Mouse (Mus musculus) gastrocnemius, adult 8-10 months (tissue): Measurements from ENCODE around the gene Qprt. TPM values are rescaled to one million over a fixed set of nuclear protein-coding genes. Genes with fewer than 3 reads are reported as not detected.

Experiments
- DNase-seq, 2 experiments: peaks; one replicate each; pipeline ENCODE4 v3.0.0; 2022; ENCODE audit warnings: low spot score in 2 of 2
- total RNA-seq, 4 experiments: library from RNA; stranded (reverse); gene quantifications; 2 replicates each; pipeline ENCODE4 v1.2.4; 2022

Gene Qprt
- total RNA-seq, 4 experiments from 2014 or later, result 0.18 to 0.29 (median 0.27) TPM; not detected in 1

- DNase-seq, result no peak
Observed at GRCm38 (mm10) chr7:127066317-127066716, 55.7 kb downstream of the Qprt start.

GRCm38 (mm10) chr7:127065538-127065937, 56.5 kb downstream of the Qprt start:
- no peak for DNase-seq

Other genes starting within 250 kb of the Qprt start
- gene Taok2, start 237.5 kb downstream of the Qprt start, total RNA-seq, result 10 to 100 TPM; 18.6 to 20.9 (median 20.0) TPM
- gene Tmem219, start 199.3 kb downstream of the Qprt start, total RNA-seq, result 10 to 100 TPM in 3 of 4 experiments, 1 to 10 TPM in 1; 9.3 to 13.4 (median 12.0) TPM
- 1 to 10 TPM; 1.2 to 4.0 (median 2.7) TPM for gene Kctd13, start 193.3 kb downstream of the Qprt start, total RNA-seq
- not detected for gene Asphd1, start 172.6 kb downstream of the Qprt start, total RNA-seq
- gene Sez6l2, start 171.7 kb downstream of the Qprt start, total RNA-seq, result 1 to 10 TPM in 1 of 4 experiments, under 1 TPM in 3; 0.19 to 1.1 (median 0.51) TPM
- gene Cdipt, start 146.3 kb downstream of the Qprt start, total RNA-seq, result 10 to 100 TPM; 27.4 to 34.9 (median 33.3) TPM
- gene Cdiptos, start 146.1 kb downstream of the Qprt start, total RNA-seq, result under 1 TPM in 1 of 4 experiments, not detected in 3; 0.24 TPM
- gene Mvp, start 107.6 kb downstream of the Qprt start, total RNA-seq, result 10 to 100 TPM; 26.7 to 48.3 (median 34.8) TPM
- gene Pagr1b, start 105.7 kb downstream of the Qprt start, total RNA-seq, result under 1 TPM in 1 of 4 experiments, not detected in 3; 0.67 TPM
- 10 to 100 TPM in 1 of 4 experiments, 1 to 10 TPM in 3; 1.3 to 17.6 (median 5.2) TPM for gene Pagr1a, start 104.9 kb downstream of the Qprt start, total RNA-seq
- 10 to 100 TPM in 3 of 4 experiments, 1 to 10 TPM in 1; 4.0 to 20.7 (median 14.7) TPM for gene Gm42742, start 101.1 kb downstream of the Qprt start, total RNA-seq
- gene Prrt2, start 101.0 kb downstream of the Qprt start, total RNA-seq, result under 1 TPM in 3 of 4 experiments, not detected in 1; 0.31 to 0.72 (median 0.65) TPM
- gene Maz, start 95.2 kb downstream of the Qprt start, total RNA-seq, result 10 to 100 TPM; 67.1 to 73.4 (median 72.5) TPM
- gene Kif22, start 79.8 kb downstream of the Qprt start, total RNA-seq, result 1 to 10 TPM in 1 of 4 experiments, under 1 TPM in 1, not detected in 2; 0.82 to 1.8 TPM
- gene Zg16, start 34.9 kb downstream of the Qprt start, total RNA-seq, result not detected
- under 1 TPM; 0.12 to 0.74 (median 0.25) TPM for gene AI467606, start 30.9 kb downstream of the Qprt start, total RNA-seq
- gene Spn, start 15.6 kb upstream of the Qprt start, total RNA-seq, result under 1 TPM in 3 of 4 experiments, not detected in 1; 0.07 to 0.13 (median 0.13) TPM
- gene Cd2bp2, start 73.8 kb upstream of the Qprt start, total RNA-seq, result 10 to 100 TPM; 25.2 to 35.0 (median 32.7) TPM
- 10 to 100 TPM; 29.1 to 34.3 (median 32.1) TPM for gene Tbc1d10b, start 86.2 kb upstream of the Qprt start, total RNA-seq
- gene Mylpf, start 86.7 kb upstream of the Qprt start, total RNA-seq, result over 10,000 TPM; 27,006 to 32,685 (median 27,393) TPM
- 1 to 10 TPM; 4.2 to 5.5 (median 4.8) TPM for gene Zfp553, start 110.8 kb upstream of the Qprt start, total RNA-seq
- gene Sept1, start 110.9 kb upstream of the Qprt start, total RNA-seq, result 1 to 10 TPM; 1.0 to 2.8 (median 1.4) TPM
- gene Zfp771, start 122.0 kb upstream of the Qprt start, total RNA-seq, result 10 to 100 TPM; 13.7 to 21.0 (median 18.3) TPM
- 10 to 100 TPM; 31.3 to 38.3 (median 33.9) TPM for gene Dctpp1, start 138.5 kb upstream of the Qprt start, total RNA-seq
- 10 to 100 TPM; 38.1 to 45.4 (median 41.6) TPM for gene Sephs2, start 151.8 kb upstream of the Qprt start, total RNA-seq
- gene Itgal, start 174.0 kb upstream of the Qprt start, total RNA-seq, result under 1 TPM; 0.07 to 0.25 (median 0.17) TPM
- gene Zfp768, start 223.4 kb upstream of the Qprt start, total RNA-seq, result 10 to 100 TPM; 39.1 to 55.1 (median 41.1) TPM